Mouse (Mus musculus) myocyte (in vitro differentiated cells): ENCODE measurements at regions not wholly inside any gene's neighbourhood (a gene's known extent, or its start where the extent isn't known, plus 50 kb on each side); places are given as distances from the start of the nearest gene placed in this dataset.

ENCODE experiments used
- MAX ChIP-seq: IDR thresholded peaks from one replicate; pipeline ENCODE4 v1.6.1; 2011; ENCODE audit warnings: low read depth, mild to moderate bottlenecking, control low read depth
- POLR2A ChIP-seq: IDR thresholded peaks from one replicate; pipeline ENCODE4 v1.6.1; 2011; ENCODE audit warnings: low read depth, mild to moderate bottlenecking, control low read depth, moderate library complexity; ENCODE audit not compliant: insufficient read length

GRCm38 (mm10) chr1:23656718-23657117, 104.8 kb upstream of the B3gat2 start:
- TF ChIP-seq POLR2A (no peak), MAX (no peak)
